In genomic region chr6:48396686-48397085, GRCm38 (mm10) we compare ENCODE assay signal across 9 mouse cellular contexts. TPM values are rescaled to one million over a fixed set of nuclear protein-coding genes. Genes with fewer than 3 reads are reported as not detected.
DNase-seq lines count a peak whose midpoint lies in the region; ATAC-seq and TF ChIP-seq lines count a peak whose summit lies in the region.
"Had no signal": no experiment of that assay in that cellular context is flagged by ENCODE, and none has a peak within 500 bp of the region (broad histone marks: within the 10 kb centered on the region; RNA-seq: fewer than 3 reads in every experiment).

No protein-coding gene starts in this region.

- peak; percentile 82 for DNase-seq in heart, adult 11 months
- DNase-seq in heart, postnatal 14 days = no peak
- no peak for DNase-seq in forebrain, embryonic 14.5 days (ENCODE audit: low spot score)
- DNase-seq in left cerebral cortex, adult 18-20 months (ENCODE audit: low spot score in 2 of 2) = no peak
- no peak for DNase-seq in gastrocnemius, postnatal 14 days

- intact Hi-C loops in heart, postnatal 14 days (cut with DNase I) = loop anchor here (5.0 kb wide), 2 partner anchors 106 to 219 kb away; no protein-coding TSS in a partner anchor
- intact Hi-C loops in gastrocnemius, postnatal 14 days (cut with DNase I; ENCODE audit: low total_unique reads) = no loop called here

- peaks cover 9% of the 10 kb centered on the region for H3K27me3 ChIP-seq in E14TG2a.4 (ENCODE audit: insufficient read depth, low read length)
- H3K27me3 ChIP-seq in forebrain, embryonic 14.5 days (replicated peaks; ENCODE audit: control insufficient read depth, insufficient read depth, low read length) = no peaks in the 10 kb centered on the region
- H3K27me3 ChIP-seq in limb, embryonic 13.5 days = no peaks in the 10 kb centered on the region

- H3K27ac ChIP-seq in forebrain, embryonic 14.5 days (ENCODE audit: low read depth, low read length) = no peak overlapping the region
- H3K27ac ChIP-seq in limb, embryonic 13.5 days = no peak overlapping the region
- H3K27ac ChIP-seq: macrophage had no signal

- H3K4me3 ChIP-seq in E14TG2a.4 (replicated peaks; ENCODE audit: low read length) = peak overlapping the region; percentile 88
- H3K4me3 ChIP-seq in forebrain, embryonic 14.5 days (ENCODE audit: low read depth, low read length) = peak overlapping the region; percentile 77; the same call in 1 of the 2 replicates
- H3K4me3 ChIP-seq in limb, embryonic 13.5 days = peak overlapping the region; percentile 81

- ATAC-seq in forebrain, embryonic 14.5 days = no peak
- no peak for ATAC-seq in limb, embryonic 13.5 days (ENCODE audit: low FRiP score, low read depth)
- no peak for ATAC-seq in activated CD4-positive, CD25-positive, alpha-beta regulatory T cell, adult 4 months

- peaks cover 15% of the 10 kb centered on the region; the same call in 1 of the 2 replicates for H3K36me3 ChIP-seq in E14TG2a.4 (ENCODE audit: insufficient read depth, low read length)
- H3K36me3 ChIP-seq in forebrain, embryonic 14.5 days (ENCODE audit: control insufficient read depth, insufficient read depth, low read length) = no peaks in the 10 kb centered on the region
- peaks cover 10% of the 10 kb centered on the region; the same call in 1 of the 2 replicates for H3K36me3 ChIP-seq in limb, embryonic 13.5 days

- 94% methylated on average over 1 of the region's 1 CpGs for WGBS in forebrain, embryonic 14.5 days
- 94% methylated on average over 1 of the region's 1 CpGs for WGBS in limb, embryonic 13.5 days

- peak overlapping the region; percentile 85 for H3K4me2 ChIP-seq in forebrain, embryonic 14.5 days (ENCODE audit: low read length)
- peak overlapping the region; percentile 75 for H3K4me2 ChIP-seq in limb, embryonic 13.5 days (replicated peaks)

- 0 out of 2 replicates have a peak overlapping the region, but pooled peaks have one; percentile 29 for H3K9ac ChIP-seq in forebrain, embryonic 14.5 days (ENCODE audit: low read length)
- peak overlapping the region; percentile 85 for H3K9ac ChIP-seq in limb, embryonic 13.5 days

- H3K4me1 ChIP-seq in E14TG2a.4 (replicated peaks; ENCODE audit: low read depth, low read length) = peaks cover 40% of the 10 kb centered on the region
- H3K4me1 ChIP-seq in forebrain, embryonic 14.5 days (ENCODE audit: control insufficient read depth, insufficient read depth, low read length) = peaks cover 12% of the 10 kb centered on the region
- H3K4me1 ChIP-seq in limb, embryonic 13.5 days = peaks cover 20% of the 10 kb centered on the region

- no peak for TF ChIP-seq CTCF in E14TG2a.4 (conservative IDR thresholded peaks at IDR 0.05; ENCODE audit: low read length)

- H3K9me3 ChIP-seq in E14TG2a.4 (ENCODE audit: low read length) = no peaks in the 10 kb centered on the region
- no peaks in the 10 kb centered on the region for H3K9me3 ChIP-seq in forebrain, embryonic 14.5 days (replicated peaks; ENCODE audit: control insufficient read depth, low read length)
- no peaks in the 10 kb centered on the region for H3K9me3 ChIP-seq in limb, embryonic 13.5 days

RNA-seq across cellular contexts. Expression of gene Krba1, which starts 1.3 kb away (rescaled TPM):
- total RNA-seq in heart, postnatal 14 days (2021) = 10 to 100 TPM; 24.9 to 26.5 TPM
- polyA plus RNA-seq in forebrain, embryonic 14.5 days (2014; fragmentation: Nextera tagmentation; extraction: Ambion mirVana) = 17.1 and 25.0 TPM in 2 replicates
- polyA plus RNA-seq in limb, embryonic 13.5 days (2015; fragmentation: Nextera tagmentation; extraction: Ambion mirVana) = 25.4 and 29.5 TPM in 2 replicates
- total RNA-seq in left cerebral cortex, adult 18-20 months (2021) = 10 to 100 TPM; 45.9 to 47.5 TPM
- 10 to 100 TPM in 1 of 2 experiments, 1 to 10 TPM in 1; 8.7 to 11.0 TPM for total RNA-seq in gastrocnemius, postnatal 14 days (2021)
- polyA plus RNA-seq in activated CD4-positive, CD25-positive, alpha-beta regulatory T cell, adult 4 months (2017; shearing (Covaris generic)) = 10 to 100 TPM in 1 of 2 experiments, 1 to 10 TPM in 1; 9.8 to 11.1 TPM

RNA-seq across cellular contexts. Expression of gene Zfp467, which starts 48.9 kb away (rescaled TPM):
- 10 to 100 TPM; 13.8 to 16.4 TPM for total RNA-seq in heart, postnatal 14 days (2021)
- 27.1 and 29.9 TPM in 2 replicates for polyA plus RNA-seq in forebrain, embryonic 14.5 days (2014; fragmentation: Nextera tagmentation; extraction: Ambion mirVana)
- polyA plus RNA-seq in limb, embryonic 13.5 days (2015; fragmentation: Nextera tagmentation; extraction: Ambion mirVana) = 23.0 and 24.7 TPM in 2 replicates
- 10 to 100 TPM; 30.9 to 31.6 TPM for total RNA-seq in left cerebral cortex, adult 18-20 months (2021)
- total RNA-seq in gastrocnemius, postnatal 14 days (2021) = 10 to 100 TPM; 15.9 to 16.5 TPM
- polyA plus RNA-seq in activated CD4-positive, CD25-positive, alpha-beta regulatory T cell, adult 4 months (2017; shearing (Covaris generic)) = 1 to 10 TPM; 7.4 to 9.7 TPM

RNA-seq across cellular contexts. Expression of gene Sspo, which starts 51.3 kb away (rescaled TPM):
- under 1 TPM; 0.43 to 0.51 TPM for total RNA-seq in heart, postnatal 14 days (2021)
- 0.06 and 0.48 TPM in 2 replicates for polyA plus RNA-seq in forebrain, embryonic 14.5 days (2014; fragmentation: Nextera tagmentation; extraction: Ambion mirVana)
- polyA plus RNA-seq in limb, embryonic 13.5 days (2015; fragmentation: Nextera tagmentation; extraction: Ambion mirVana) = 0.23 and 0.47 TPM in 2 replicates
- 1 to 10 TPM in 1 of 2 experiments, under 1 TPM in 1; 0.16 to 1.1 TPM for total RNA-seq in left cerebral cortex, adult 18-20 months (2021)
- total RNA-seq in gastrocnemius, postnatal 14 days (2021) = 1 to 10 TPM in 1 of 2 experiments, under 1 TPM in 1; 0.16 to 1.1 TPM
- polyA plus RNA-seq in activated CD4-positive, CD25-positive, alpha-beta regulatory T cell, adult 4 months (2017; shearing (Covaris generic)) = under 1 TPM; 0.04 to 0.55 TPM
- polyA plus RNA-seq: macrophage had no signal
